Mouse (Mus musculus): ENCODE measurements around the gene Nav2. TPM values are rescaled to one million over a fixed set of nuclear protein-coding genes. Genes with fewer than 3 reads are reported as not detected.

The Nav2 gene
- total RNA-seq, 2 experiments from 2014 or later, result 6.1 to 7.5 TPM

DNA sequence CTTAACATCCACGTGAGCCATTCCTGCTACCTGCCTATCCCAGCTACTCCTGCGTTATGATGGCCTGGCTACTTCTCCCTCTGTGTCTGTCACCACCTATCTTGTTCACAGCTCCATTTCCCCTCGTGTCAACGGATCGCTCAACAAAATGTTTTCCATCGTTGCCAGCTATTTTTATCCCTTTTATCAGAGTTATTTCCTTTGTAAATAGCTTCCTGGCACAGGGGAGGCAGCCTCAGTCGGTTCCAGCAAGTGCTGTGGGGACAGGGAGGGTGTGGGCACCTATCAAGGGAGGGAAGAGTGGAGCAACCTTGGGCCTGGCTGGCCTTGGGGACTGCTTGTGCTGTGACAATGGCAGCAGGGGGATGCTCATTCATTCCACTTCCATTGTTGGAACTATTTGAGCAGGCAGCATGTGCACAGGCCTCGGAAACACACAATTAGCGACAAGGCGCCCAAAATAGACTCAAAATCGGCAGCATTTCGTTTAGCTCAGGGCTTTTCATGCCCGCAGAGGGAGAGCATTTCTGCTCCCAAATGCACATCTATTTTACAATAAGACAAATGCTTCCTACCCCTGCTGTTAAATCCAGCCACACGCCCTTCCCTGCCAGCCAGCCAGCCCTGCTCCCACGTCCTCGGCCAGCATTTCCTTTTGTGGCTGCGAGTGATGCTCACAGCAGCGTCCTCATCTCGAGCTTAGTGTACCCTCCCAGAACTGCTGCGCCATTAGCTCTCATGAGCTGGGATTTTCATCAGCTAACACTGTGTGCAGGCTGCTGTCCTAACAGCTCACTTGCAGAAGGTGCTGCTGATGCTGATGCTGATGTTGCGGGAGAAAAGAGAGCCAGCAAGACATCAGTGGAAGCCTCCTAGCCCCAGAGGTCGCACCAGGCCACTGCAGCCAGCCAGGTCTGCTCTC lies 237.5 kb downstream of the Nav2 start:
- DNase-seq (ENCODE audit: low spot score in 2 of 2), result no peak

DNA sequence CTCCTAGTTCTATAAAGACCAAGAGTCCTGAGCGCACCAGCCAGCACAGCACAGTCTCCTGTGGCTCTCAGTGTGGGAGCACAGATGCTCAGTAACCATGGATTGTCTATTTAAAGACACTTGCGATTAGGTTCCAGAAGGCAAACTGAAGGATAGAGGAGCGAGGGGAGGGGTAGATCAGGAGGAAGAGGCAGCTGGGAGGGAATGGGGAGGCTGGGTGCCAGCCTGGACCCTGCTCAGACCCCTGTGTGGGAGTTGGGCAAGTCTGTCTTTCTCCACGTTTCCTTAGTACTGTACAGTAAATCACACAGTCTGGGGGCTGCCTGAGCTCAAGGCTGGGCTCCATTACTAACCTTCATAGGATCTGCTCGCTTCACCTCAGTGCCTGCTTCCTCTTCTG lies 243.8 kb downstream of the Nav2 start:
- DNase-seq (ENCODE audit: low spot score in 2 of 2), result no peak

DNA sequence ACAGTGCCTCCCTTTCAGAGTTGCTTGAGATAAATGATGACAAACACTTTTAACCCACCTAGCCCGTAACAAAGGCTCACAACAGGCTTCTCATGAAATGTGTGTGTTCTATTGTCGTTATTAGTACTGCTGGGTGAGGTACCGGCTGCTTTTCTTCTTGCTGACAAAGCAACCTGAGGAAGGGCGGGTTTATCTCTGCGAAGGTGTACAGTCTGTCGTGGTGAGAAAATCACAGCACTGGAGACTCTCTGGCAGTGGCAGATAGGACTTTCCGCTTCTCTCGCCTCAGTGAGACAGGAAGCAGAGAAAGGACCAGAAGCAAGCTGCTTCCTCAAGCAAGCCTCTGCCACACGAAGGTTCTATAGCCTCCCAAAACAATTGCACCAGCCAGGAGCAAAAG lies 244.2 kb downstream of the Nav2 start:
- DNase-seq (ENCODE audit: low spot score in 2 of 2), result no peak

DNA sequence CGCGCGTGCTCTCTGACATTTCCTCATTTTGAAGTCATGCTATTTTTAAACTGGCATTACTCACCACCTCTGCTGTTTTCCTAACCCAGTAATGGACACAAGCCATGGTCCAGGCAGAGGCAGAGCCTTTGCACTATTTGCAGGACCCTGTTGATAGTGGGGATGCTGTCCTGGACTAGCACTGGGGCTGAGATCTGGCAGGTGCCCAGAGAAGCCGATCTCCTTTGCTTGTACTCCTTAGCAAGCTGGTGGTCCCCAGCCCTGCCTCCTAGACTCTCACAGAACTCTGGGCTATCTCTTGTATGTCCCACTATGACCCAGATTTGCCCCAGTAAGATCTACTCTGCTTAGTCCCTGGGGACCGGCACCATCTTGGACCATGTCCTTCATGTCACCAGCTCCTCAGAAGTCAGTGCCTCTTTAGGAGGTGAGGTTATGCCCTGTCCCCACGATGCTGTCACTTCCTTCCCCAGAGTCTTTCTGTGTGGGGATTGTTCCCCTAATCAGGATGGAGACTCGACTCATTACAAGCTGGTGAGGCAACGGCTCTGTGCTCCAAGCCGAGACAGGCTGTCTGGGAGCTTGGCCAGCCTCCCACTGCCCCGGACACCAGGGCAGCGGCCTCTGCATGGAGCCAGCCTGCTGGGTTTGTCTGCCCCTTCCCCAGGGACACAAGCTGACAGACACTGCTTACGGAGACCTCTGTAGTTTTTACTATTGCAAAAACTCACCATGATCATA lies 250.3 kb downstream of the Nav2 start:
- no peak for DNase-seq (ENCODE audit: low spot score in 2 of 2)

DNA sequence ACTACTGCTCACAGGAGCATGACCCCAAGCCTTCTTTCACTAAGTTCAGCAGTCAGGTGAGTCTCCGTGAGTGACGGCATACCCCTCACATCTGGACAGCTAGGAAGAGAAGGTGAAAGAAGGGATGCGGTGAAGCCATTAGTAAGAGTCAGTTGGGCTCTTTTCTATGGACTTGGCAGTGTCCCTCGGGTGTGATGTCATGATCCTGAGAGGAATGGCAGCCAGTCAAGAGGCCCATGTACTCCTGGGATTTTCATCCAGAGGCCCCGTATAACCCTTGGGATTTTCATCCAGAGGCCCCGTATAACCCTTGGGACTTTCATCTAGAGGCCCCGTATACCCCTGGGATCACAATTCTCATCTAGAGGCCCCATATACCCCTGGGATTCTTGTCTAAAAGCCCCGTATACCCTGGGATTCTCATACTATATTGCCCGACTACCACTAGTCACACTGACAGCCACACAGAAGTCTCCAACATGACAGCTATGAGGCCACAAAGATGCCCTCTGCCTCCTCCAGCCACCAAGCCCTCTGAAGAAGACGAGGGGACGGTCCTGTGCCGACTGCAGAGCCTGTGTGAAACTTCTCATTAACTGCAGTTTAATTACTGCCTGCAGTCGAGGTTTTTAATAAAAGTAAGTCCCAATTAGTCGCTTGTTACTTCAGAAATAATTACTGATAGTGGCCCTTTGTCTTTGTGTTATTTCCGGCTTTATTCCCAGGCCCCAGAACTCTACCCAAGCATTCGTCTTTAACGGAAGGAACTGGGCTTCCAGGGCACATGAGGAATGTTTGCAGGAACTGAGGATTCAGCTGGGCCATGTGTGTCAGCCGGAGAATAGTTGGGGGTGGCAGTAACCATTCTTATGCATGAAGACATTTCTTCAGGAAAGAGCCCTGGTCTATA lies 251.4 kb downstream of the Nav2 start:
- no peak for DNase-seq (ENCODE audit: low spot score in 2 of 2)

DNA sequence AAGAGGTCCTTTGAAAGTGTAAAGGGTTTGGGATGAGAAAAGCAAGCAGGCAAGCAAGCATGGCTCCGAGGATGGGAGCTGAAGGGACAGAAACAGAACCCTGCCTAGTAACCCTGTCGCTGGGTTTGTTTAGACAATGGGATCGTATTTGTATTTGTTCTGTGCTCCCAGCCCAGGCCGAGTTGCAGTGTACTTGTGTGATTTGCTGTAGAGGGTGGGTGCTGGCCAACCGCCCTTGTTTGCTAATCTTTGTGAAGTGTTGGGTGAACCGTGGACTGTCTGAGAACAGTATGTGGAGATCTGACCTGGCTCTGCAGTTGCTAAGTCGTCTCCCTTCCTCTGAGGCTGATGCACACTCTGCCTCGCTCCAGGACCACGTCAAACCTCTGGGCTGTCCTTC lies 253.6 kb downstream of the Nav2 start:
- DNase-seq (ENCODE audit: low spot score in 2 of 2), result no peak

DNA sequence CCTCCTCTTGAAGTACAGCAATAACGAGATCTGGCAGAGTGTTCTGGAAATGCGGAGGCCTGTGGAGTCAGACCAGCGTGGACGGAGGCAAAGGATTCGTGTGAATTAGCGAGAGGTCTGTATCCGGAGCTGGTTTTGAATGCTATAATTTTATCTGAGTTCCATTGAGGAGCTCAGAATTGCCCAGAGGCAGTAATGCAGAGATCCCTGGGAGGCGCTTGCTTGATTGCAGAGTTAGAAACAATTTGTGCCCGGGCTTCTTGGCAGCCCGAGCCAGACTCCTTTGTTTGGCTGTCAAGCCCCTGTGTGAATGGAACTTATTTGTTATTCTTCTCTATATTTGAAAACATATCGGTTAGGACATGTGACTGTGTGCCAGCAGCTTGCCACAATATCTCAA lies 255.3 kb downstream of the Nav2 start:
- no peak for DNase-seq (ENCODE audit: low spot score in 2 of 2)

DNA sequence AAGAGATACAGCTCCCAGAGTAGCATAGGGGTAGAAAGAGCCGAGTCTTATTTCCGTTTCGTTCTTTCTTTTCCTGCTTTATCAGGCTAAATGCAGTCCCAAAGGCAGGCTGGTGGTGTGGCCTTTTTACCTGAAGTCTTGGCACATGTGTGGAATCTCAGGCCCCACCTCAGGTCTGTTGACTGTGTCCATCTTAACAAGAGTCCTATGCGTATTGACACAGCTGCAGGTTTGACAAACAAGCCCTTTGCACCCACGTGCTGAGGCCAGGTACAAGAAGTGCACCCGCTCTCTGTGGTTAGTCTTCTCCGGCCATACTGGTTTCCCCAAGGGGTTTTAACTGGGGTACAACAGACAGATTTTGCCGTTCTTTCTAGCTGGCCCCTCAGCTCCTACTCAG lies 256.4 kb downstream of the Nav2 start:
- no peak for DNase-seq (ENCODE audit: low spot score in 2 of 2)

DNA sequence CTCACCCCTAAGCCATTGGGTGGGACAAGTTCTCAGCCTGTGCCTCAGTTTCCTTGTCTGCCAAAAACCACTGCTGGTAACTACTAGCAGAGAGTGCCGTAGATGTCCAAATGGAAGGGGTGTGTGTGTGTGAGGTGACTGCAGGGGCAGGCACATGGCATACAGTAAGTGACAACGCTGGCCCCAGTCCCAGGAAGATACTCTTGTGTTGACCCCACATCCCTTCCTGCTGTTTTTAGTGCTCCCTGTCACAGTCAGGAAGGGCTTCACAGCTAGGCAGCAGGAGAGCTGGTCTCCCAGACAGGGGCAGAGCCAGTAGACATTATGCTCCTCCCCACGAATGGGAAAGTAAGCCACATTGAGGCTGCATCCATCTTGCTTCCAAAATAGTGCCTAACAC lies 264.4 kb downstream of the Nav2 start:
- no peak for DNase-seq (ENCODE audit: low spot score in 2 of 2)

DNA sequence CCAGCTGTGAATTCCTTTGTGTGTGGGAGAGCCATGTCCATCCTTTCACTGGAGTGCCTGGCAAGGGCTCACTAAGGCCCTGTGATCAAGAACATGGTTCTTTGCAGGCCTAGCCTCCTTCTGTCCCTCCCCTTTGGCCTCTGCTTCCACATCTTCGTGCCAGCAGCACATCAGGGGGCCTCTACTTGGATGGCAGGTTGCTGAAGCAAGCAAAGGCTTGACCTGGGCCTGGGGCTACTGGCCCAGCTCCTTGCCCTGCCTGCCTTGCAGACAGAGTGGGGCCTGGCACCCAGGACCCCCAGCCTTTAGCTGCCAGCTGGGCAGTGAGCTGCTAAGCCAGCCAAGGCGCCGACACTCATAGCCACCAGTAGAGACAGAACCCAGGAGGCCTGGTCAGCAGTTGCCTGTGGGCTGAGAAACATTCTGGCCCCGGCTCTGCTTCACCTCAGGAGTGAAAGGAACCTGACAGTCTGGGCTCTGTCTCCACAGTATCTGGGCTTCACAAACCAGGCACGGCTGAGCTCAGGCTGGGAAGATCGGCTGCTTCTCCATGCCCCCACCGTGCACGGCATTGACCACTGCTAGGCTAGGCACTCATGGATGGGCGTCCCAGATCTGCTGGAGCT lies 267.4 kb downstream of the Nav2 start:
- no peak for DNase-seq (ENCODE audit: low spot score in 2 of 2)

DNA sequence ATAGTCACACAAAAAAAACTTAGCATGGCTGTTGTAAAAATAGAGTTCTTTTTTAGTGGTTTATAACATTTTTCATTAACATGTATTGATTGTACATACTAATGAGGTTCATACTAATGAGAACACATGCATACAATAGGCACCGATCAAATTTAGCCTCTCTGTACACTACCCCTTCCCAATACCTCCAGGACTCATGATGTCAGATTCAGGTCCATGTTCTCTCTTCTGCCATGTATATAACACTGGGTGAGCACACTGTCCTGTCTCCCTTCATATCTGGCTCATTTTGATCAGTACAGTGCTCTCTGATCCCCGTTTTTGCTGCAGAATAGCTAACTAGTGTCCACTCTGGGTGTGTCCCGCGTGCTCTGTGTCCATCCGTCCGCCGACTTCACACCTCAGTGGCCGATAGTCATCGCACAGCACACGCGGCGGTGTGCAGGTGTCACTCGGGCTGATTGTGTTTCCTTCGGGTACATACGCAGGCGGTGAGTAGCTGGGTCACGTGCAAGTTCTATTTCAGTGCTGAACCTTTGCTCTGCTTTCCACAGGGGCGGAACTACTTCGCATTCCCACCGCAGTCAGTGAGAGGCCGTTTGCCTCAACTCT lies 268.2 kb downstream of the Nav2 start:
- no peak for DNase-seq (ENCODE audit: low spot score in 2 of 2)

DNA sequence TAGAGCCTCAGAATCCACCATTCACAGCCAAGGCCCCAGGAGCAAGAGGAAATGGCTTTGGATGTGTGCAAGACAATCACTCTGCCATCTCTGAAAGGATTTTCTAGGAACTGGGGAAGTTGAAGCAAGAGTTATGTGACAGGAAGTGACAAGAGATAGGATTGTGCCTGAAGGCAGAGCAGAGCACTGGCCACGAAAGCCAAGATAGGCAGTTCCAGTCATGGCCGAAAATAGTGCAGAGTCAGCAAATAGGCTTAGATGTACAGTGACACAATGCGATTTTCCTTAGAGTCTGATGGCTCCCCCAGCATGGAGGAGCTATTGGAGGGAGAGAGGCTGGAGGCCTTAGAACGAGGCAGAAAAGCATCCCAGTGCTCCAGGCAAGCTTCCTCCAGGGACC lies 269.7 kb downstream of the Nav2 start:
- no peak for DNase-seq (ENCODE audit: low spot score in 2 of 2)

DNA sequence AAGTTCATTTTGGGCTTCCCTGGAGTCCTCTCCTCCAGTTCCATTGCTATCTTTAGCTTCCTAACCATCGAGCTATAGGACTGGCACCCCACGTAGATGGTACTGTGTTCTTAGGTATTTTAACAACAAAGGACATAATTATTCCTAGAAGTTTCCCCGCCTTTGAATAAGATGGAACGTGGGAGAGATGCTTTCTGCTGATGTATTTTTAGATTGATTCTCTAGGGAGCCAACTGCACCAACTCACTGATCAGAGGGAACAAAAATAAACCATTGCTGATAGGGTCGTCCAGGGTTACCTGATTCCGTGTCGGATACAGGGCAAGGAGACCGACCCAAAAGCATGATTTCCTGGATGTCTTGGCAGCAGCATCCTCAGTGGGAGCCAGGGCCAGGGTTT lies 272.5 kb downstream of the Nav2 start:
- no peak for DNase-seq (ENCODE audit: low spot score in 2 of 2)

DNA sequence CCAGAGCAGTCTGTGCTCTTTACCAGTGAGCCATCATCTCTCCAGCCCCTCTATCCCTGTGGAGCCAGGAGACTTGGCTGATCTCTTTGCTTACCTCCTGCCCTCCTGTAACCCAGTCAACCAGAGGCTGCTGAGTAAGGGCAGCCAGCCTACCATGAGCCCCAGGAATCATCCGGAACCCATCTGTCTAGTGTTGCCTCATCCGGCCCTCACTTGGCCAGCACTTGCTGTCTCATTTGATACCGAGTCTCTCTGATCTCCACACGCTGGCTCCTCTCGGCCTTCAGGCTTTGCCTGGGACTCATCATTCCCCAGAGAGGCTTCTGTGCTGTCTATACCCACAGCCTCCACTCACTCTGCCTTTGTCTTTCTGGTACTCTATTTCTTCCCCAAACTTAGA lies 273.9 kb downstream of the Nav2 start:
- DNase-seq (ENCODE audit: low spot score in 2 of 2), result no peak

DNA sequence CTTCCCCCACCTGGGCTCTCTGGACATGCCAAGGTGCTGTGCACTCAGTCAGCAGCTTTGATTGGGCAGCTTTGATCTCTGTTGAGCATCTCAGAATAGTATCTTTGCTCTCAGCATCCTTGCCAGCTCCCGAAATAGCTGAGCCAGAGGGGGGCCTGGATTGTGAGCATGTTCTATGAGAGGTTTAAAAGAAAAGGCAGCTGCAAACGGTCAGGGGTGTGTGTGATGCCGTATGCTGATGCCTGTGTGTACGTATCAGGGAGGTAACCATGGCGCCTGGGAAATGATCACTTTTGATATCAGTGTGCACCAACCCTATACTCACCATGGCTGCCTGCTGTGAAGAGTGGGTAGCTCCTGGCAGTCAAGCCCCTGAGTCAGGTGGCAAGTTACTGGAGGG lies 275.2 kb downstream of the Nav2 start:
- no peak for DNase-seq (ENCODE audit: low spot score in 2 of 2)

DNA sequence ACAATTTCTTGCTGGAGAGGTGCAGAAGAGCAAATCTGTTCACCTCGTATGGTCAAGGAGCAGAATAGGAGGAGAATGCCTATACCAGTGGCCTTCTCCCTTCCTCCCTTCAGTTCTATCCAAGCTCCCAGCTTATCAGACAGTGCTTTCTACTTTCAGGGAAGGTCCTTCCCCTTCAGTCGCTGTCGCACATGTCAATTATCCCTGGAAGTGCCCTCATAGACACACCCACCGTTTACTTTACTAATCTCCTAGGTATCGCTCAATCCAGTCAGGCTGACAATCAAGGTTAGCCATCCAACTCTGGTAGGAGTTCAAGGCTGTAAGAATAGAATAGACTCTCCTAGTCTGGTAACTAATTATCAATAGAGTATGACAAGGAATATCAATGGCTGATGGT lies 277.5 kb downstream of the Nav2 start:
- DNase-seq (ENCODE audit: low spot score in 2 of 2), result no peak

DNA sequence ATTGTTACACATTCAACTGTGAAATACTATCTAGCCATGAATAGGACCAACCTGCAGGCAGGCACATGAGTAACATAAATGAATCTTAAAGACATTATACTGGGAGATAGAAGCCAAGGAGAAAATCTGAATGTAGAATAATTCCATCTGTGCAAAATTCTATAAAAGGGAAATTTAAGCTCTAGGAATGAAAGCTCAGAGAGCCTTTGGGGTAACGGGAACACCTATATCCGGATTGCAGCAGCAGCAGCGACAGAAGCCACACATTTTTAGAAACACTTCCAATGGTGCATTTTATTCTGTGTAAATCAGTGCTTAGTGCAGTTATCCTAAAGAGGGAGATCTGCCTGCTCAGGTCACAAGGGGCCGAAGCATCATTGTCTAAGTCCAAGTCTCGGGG lies 280.8 kb downstream of the Nav2 start:
- no peak for DNase-seq (ENCODE audit: low spot score in 2 of 2)

DNA sequence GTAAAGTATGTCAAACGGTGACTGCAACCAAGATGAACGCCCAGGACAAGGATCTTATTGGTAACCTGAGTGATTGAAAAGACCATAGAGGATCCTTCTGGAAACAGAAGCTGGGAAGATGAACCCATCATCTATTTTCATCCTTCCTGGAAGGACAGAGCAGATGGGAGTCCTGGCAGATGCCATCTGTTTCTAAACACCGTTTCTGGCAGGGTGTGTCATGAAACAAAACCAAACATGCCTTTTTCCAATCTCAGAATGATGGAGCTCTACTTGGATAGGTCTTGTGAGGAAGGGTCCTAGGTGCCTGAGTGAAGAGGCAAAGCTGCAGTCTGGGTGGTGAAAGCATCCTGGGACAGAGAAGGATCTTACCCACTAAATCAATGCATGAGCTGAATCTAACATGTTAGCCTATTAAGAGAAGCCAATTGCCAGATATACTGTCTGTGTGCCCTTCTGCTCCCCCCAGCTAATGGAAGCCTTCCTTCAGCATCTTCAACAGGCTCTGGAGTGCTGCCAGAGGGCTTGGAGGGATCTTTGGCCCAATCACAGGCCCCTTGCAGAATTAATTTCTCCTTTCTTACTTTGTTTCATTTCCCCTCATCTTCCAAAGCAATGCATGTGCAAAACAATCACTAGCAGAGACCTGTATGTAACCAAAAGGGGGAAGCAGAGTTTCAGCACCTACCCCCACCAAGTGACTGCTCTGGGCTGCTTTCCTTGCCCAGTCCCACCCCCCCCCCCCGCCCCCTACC lies 281.9 kb downstream of the Nav2 start:
- no peak for DNase-seq (ENCODE audit: low spot score in 2 of 2)

DNA sequence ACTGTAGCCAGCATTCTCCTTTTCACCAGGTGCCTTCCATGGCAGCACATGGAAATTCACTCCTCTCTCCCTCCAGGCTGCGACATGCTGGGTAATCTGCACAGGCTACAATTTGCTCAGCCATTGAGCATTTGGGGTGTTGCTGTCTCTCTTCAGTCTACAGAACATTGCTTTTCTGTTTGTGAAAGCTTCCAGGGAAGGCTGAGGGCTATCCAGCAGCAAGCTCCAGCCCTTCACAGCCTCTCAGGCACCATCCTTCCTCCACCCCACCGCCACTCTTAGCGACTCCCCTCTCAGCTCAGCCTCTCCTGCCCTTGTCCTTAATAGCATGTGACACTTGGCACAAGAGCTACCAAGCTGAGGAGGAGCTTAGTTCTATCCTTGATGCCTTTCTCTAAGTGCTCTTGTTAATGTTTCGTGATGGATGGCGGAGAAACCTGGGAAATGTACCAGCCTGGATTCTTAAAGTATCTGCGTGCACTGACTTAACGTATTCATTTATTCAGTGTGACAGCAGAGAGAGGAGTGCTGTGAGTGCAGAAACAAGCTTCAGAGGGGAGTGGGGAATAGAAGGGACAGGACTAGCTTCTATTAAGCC lies 282.7 kb downstream of the Nav2 start:
- no peak for DNase-seq (ENCODE audit: low spot score in 2 of 2)

All from adrenal gland, adult 18-20 months (tissue).